Mouse (Mus musculus) limb, embryonic 10.5 days (tissue): ENCODE measurements around the gene Dcaf8. TPM values are rescaled to one million over a fixed set of nuclear protein-coding genes. Genes with fewer than 3 reads are reported as not detected.
A peak's percentile ranks its signal among the peaks of the same experiment; 100 is the strongest.

Experiments
- DNase-seq: peaks from one replicate; pipeline ENCODE4 v3.0.0-alpha.2; 2017; ENCODE audit warnings: low spot score
- H3K27ac ChIP-seq: fragments of 300-500 bp; sonication (generic); 2 replicates; pipeline ENCODE4 v1.5.1; 2016; ENCODE audit warnings: mild to moderate bottlenecking
- H3K27me3 ChIP-seq: fragments of 300-500 bp; sonication (generic); 2 replicates; pipeline ENCODE4 v1.6.1; 2016; ENCODE audit warnings: low read depth, mild to moderate bottlenecking; ENCODE audit not compliant: poor library complexity, severe bottlenecking
- H3K36me3 ChIP-seq: fragments of 300-500 bp; sonication (generic); 2 replicates; pipeline ENCODE4 v1.6.1; 2016; ENCODE audit warnings: mild to moderate bottlenecking, moderate library complexity
- H3K4me1 ChIP-seq: fragments of 300-500 bp; sonication (generic); 2 replicates; pipeline ENCODE4 v1.6.1; 2016
- H3K4me3 ChIP-seq: fragments of 300-500 bp; sonication (generic); 2 replicates; pipeline ENCODE4 v1.5.1; 2016; ENCODE audit warnings: mild to moderate bottlenecking, moderate library complexity
- H3K9me3 ChIP-seq: fragments of 300-500 bp; sonication (generic); replicated peaks from 2 replicates; pipeline ENCODE4 v1.6.1; 2016; ENCODE audit warnings: mild to moderate bottlenecking
- WGBS: fragments of 180-500 bp; shearing (Covaris S2); methylation state at CpG from one replicate; pipeline ENCODE4 v1.1.7; 2016; 5-methylcytosine and 5-hydroxymethylcytosine counted together
- polyA plus RNA-seq: library from polyadenylated mRNA; unstranded; fragments of >200 nt; fragmentation: Nextera tagmentation; extraction: Ambion mirVana; gene quantifications from 2 replicates; pipeline ENCODE4 v1.2.1, GENCODE M21; 2016

The Dcaf8 gene
- 125 and 156 TPM in 2 replicates for polyA plus RNA-seq

- DNase-seq = peak; percentile 98
- WGBS = under 1% methylated on average over 42 of the region's 42 CpGs
Measured at GRCm38 (mm10) chr1:172147835-172148278, at the start of gene Dcaf8. Dcaf8 (plus strand) TSS chr1:172148084.

DNA sequence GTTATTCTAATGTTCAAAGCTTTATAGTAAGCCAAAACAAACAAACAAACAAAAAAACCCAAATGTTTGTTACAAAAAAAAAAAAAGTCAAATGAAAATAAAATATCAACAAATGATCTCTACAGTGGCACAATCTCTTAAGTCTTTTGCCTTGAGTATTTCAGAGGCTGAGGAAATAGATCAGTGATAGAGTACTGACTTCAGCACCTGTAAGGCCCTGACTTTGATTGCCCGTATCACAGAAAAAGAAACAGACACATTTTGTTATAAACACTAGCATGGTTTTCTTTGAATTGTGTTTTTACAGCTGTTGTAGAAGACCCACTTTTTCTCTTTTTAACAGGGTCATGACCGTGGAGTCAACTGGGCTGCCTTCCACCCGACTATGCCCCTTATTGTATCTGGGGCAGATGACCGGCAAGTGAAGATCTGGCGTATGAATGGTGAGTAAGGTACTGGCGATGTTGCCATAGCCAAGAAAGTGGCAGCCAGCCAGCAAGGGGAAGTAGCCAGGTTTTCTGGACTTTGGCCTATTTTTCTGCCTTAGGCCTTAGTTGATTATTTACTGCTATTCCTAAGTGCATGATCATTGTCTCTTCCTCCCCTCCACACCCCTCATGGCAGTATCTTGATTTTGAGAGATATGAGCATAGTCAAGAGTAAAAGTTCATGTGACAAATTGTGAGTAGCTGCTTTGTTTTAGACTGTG is 48.4 kb upstream of the Dcaf8 start:
- no peak for DNase-seq
- no peaks in the 10 kb centered on the region for H3K9me3 ChIP-seq
- H3K36me3 ChIP-seq = peaks cover 94% of the 10 kb centered on the region
- H3K27ac ChIP-seq = no peak overlapping the region
- no peaks in the 10 kb centered on the region for H3K27me3 ChIP-seq
- 94% methylated on average over 6 of the region's 6 CpGs for WGBS
- no peak overlapping the region for H3K4me3 ChIP-seq
- H3K4me1 ChIP-seq = no peaks in the 10 kb centered on the region

More at GRCm38 (mm10) chr1:172147835-172148278, at the start of gene Dcaf8:
- Histone ChIP-seq H3K27me3 (no peaks in the 10 kb centered on the region), H3K4me3 (peak within 1 kb of the TSS; percentile 72), H3K36me3 (peaks cover 30% of the 10 kb centered on the region), H3K4me1 (peaks cover 20% of the 10 kb centered on the region), H3K27ac (peak within 1 kb of the TSS; percentile 98), H3K9me3 (no peaks in the 10 kb centered on the region)

GRCm38 (mm10) chr1:172103619-172104018 is 44.3 kb upstream of the Dcaf8 start:
- H3K36me3 ChIP-seq = peaks cover 96% of the 10 kb centered on the region

GRCm38 (mm10) chr1:172105101-172105500 is 42.8 kb upstream of the Dcaf8 start:
- WGBS = 78% methylated on average over 11 of the region's 11 CpGs
- Histone ChIP-seq H3K27me3 (no peaks in the 10 kb centered on the region), H3K4me1 (no peaks in the 10 kb centered on the region), H3K27ac (no peak overlapping the region), H3K36me3 (peaks cover 99% of the 10 kb centered on the region), H3K9me3 (no peaks in the 10 kb centered on the region), H3K4me3 (no peak overlapping the region)
- no peak for DNase-seq

More at GRCm38 (mm10) chr1:172103619-172104018, 44.3 kb upstream of the Dcaf8 start:
- Histone ChIP-seq H3K27ac (no peak overlapping the region), H3K4me3 (no peak overlapping the region), H3K9me3 (no peaks in the 10 kb centered on the region), H3K4me1 (no peaks in the 10 kb centered on the region), H3K27me3 (no peaks in the 10 kb centered on the region)
- WGBS = 94% methylated on average over 4 of the region's 4 CpGs
- DNase-seq = no peak

- Histone ChIP-seq H3K27ac (no peak overlapping the region), H3K9me3 (no peaks in the 10 kb centered on the region), H3K36me3 (peaks cover 100% of the 10 kb centered on the region), H3K4me3 (no peak overlapping the region), H3K4me1 (no peaks in the 10 kb centered on the region), H3K27me3 (no peaks in the 10 kb centered on the region)
- DNase-seq = no peak
- 83% methylated on average over 10 of the region's 10 CpGs for WGBS
Measured at GRCm38 (mm10) chr1:172107777-172108477, 40.0 kb upstream of the Dcaf8 start.

GRCm38 (mm10) chr1:172116948-172117347 is 30.9 kb upstream of the Dcaf8 start:
- no peaks in the 10 kb centered on the region for H3K27me3 ChIP-seq
- WGBS = 96% methylated on average over 5 of the region's 5 CpGs
- no peaks in the 10 kb centered on the region for H3K9me3 ChIP-seq

GRCm38 (mm10) chr1:172119100-172119499 is 28.8 kb upstream of the Dcaf8 start:
- Histone ChIP-seq H3K4me3 (no peak overlapping the region), H3K27me3 (no peaks in the 10 kb centered on the region), H3K27ac (no peak overlapping the region), H3K4me1 (no peaks in the 10 kb centered on the region), H3K36me3 (peaks cover 97% of the 10 kb centered on the region), H3K9me3 (no peaks in the 10 kb centered on the region)
- no peak for DNase-seq
- WGBS = 86% methylated on average over 6 of the region's 6 CpGs

More at GRCm38 (mm10) chr1:172116948-172117347, 30.9 kb upstream of the Dcaf8 start:
- H3K36me3 ChIP-seq = peaks cover 100% of the 10 kb centered on the region
- no peak overlapping the region for H3K27ac ChIP-seq
- H3K4me3 ChIP-seq = no peak overlapping the region
- no peaks in the 10 kb centered on the region for H3K4me1 ChIP-seq
- no peak for DNase-seq

- Histone ChIP-seq H3K27me3 (no peaks in the 10 kb centered on the region), H3K27ac (no peak overlapping the region), H3K4me3 (no peak overlapping the region), H3K9me3 (no peaks in the 10 kb centered on the region), H3K4me1 (no peaks in the 10 kb centered on the region), H3K36me3 (peaks cover 91% of the 10 kb centered on the region)
- WGBS = 69% methylated on average over 3 of the region's 3 CpGs
- no peak for DNase-seq
Measured at GRCm38 (mm10) chr1:172119720-172120119, 28.2 kb upstream of the Dcaf8 start.

GRCm38 (mm10) chr1:172122671-172123070 is 25.2 kb upstream of the Dcaf8 start:
- WGBS = 84% methylated on average over 2 of the region's 2 CpGs
- H3K9me3 ChIP-seq = no peaks in the 10 kb centered on the region
- no peak for DNase-seq
- no peaks in the 10 kb centered on the region for H3K27me3 ChIP-seq
- no peak overlapping the region for H3K4me3 ChIP-seq
- H3K4me1 ChIP-seq = peaks cover 5% of the 10 kb centered on the region
- H3K36me3 ChIP-seq = peaks cover 62% of the 10 kb centered on the region
- no peak overlapping the region for H3K27ac ChIP-seq

GRCm38 (mm10) chr1:172124572-172124971 is 23.3 kb upstream of the Dcaf8 start:
- H3K27me3 ChIP-seq = no peaks in the 10 kb centered on the region
- 82% methylated on average over 6 of the region's 6 CpGs for WGBS
- peaks cover 57% of the 10 kb centered on the region for H3K36me3 ChIP-seq
- H3K4me3 ChIP-seq = no peak overlapping the region
- no peak for DNase-seq
- no peak overlapping the region for H3K27ac ChIP-seq
- H3K9me3 ChIP-seq = no peaks in the 10 kb centered on the region
- H3K4me1 ChIP-seq = peaks cover 13% of the 10 kb centered on the region

GRCm38 (mm10) chr1:172126376-172127347 is 21.2 kb upstream of the Dcaf8 start, which contains the start of gene Pex19:
Pex19 (plus strand) TSS chr1:172126755.
- Histone ChIP-seq H3K27ac (peak within 1 kb of the TSS; percentile 91), H3K4me3 (peak within 1 kb of the TSS; percentile 86), H3K4me1 (peaks cover 13% of the 10 kb centered on the region), H3K27me3 (no peaks in the 10 kb centered on the region), H3K9me3 (no peaks in the 10 kb centered on the region), H3K36me3 (peaks cover 56% of the 10 kb centered on the region)
- peak; percentile 96 for DNase-seq
- under 1% methylated on average over 42 of the region's 42 CpGs for WGBS

- H3K27me3 ChIP-seq = no peaks in the 10 kb centered on the region
- peaks cover 13% of the 10 kb centered on the region for H3K4me1 ChIP-seq
- no peak for DNase-seq
- H3K4me3 ChIP-seq = peak overlapping the region; percentile 86
- 48% methylated on average over 5 of the region's 5 CpGs for WGBS
- no peaks in the 10 kb centered on the region for H3K9me3 ChIP-seq
- peak overlapping the region; percentile 91 for H3K27ac ChIP-seq
- H3K36me3 ChIP-seq = peaks cover 56% of the 10 kb centered on the region
Measured at GRCm38 (mm10) chr1:172127487-172127886, 20.4 kb upstream of the Dcaf8 start.
